Mouse (Mus musculus): ENCODE results near the gene Insl6.

Insl6 gene

GRCm38 (mm10) chr19:29354895-29355877 is 30.0 kb upstream of the Insl6 start:
- DNase-seq (ENCODE audit: low spot score in 2 of 2): peak; percentile 82 to 87

DNA sequence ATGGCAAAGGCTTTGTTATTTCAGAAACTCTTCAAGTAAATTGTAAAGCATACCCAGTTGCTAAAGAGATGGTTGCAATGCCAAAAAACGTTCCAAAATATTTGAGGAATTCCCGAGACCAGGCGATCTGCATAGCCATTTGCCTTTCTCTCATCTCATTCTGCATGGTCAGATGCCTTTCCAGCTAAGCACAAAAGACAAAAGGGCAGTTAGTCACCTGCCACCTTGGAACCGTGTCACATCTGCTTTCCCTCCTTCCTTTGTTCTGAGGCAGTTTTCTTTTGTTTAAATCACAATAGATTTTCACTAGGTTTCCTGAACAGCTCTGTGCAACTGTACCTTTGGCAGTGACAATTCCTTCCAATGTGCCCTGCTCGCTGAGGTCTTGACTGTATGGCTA is 25.8 kb upstream of the Insl6 start:
- DNase-seq (ENCODE audit: low spot score in 2 of 2): no peak

- no peak for DNase-seq (ENCODE audit: low spot score in 2 of 2)
Measured at GRCm38 (mm10) chr19:29345636-29346035, 20.5 kb upstream of the Insl6 start.

DNA sequence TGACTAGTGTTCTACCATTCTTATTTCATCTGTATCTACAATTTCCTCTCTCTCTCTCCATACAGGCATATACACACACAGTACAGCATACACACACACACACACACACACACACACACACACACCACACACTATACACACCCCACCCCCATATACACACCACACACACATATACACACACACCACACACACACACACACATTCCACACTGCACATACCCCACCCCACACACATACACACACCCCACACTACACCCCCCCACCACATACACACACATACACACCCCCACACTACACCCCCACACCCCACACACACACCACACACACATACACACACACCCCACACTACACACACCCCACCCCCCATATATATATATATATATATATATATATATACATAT is 19.7 kb upstream of the Insl6 start:
- DNase-seq (ENCODE audit: low spot score in 2 of 2): no peak

GRCm38 (mm10) chr19:29342281-29342680 is 17.1 kb upstream of the Insl6 start:
- DNase-seq (ENCODE audit: low spot score in 2 of 2): no peak

GRCm38 (mm10) chr19:29341029-29341428 is 15.9 kb upstream of the Insl6 start:
- DNase-seq (ENCODE audit: low spot score in 2 of 2): no peak

DNA sequence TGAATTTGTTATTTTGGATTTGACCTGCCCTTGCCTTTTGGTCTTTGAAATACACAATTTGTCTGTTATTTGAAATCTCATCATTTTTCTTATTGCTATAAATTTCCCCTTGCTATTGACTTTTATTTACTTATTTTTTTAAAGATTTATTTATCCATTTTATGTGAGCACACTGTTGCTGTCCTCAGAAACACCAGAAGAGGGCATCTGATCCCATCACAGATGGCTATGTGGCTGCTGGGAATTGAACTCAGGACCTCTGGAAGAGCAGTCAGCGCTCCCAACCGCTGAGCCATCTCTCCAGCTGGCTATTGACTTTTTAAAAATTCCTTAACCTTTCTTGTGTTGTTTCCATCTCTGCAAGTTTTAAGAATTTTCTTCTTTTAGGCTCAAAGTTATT is 11.5 kb upstream of the Insl6 start:
- no peak for DNase-seq (ENCODE audit: low spot score in 2 of 2)

DNA sequence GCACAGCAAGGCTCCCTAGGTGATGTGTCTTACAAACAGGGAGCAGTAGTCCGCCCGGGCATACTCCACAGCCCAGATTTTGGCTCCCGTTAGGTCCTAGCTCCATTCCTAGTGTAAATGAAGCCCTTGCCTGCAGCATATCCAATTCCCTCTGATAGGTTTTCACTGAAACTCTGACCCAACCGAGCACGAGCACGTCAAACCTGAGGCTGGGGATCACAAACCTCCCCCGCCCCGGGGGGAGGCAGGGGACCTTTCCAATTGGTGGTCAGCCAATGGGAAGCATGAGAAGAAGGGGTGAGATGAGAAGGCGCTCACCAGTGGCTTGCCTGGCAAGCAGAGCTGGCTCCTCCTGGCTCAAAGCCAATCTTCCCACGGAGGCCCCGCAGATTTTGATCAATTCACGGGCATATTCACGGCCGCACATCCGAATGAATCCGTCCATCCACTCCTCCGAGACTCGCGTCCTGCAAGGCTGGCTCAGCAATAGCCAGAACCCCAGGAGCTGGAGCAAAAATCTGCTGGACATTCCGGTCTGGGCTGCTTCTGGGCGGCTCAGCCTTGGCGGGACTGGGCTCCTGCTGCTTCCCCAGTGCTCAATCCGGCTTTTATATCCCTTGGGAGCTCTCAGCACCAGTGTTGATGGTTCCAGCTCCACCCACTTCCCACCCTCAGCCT is 9.1 kb upstream of the Insl6 start, which contains the start of gene Rln1:
TSS of gene Rln1 (minus strand) at position 603 of the 678 bp plus-strand sequence.
- no peak for DNase-seq (ENCODE audit: low spot score in 2 of 2)

GRCm38 (mm10) chr19:29326822-29327552 is 1.8 kb upstream of the Insl6 start:
- DNase-seq (ENCODE audit: low spot score in 2 of 2): no peak

GRCm38 (mm10) chr19:29326396-29326795 is 1.2 kb upstream of the Insl6 start:
- no peak for DNase-seq (ENCODE audit: low spot score in 2 of 2)

DNA sequence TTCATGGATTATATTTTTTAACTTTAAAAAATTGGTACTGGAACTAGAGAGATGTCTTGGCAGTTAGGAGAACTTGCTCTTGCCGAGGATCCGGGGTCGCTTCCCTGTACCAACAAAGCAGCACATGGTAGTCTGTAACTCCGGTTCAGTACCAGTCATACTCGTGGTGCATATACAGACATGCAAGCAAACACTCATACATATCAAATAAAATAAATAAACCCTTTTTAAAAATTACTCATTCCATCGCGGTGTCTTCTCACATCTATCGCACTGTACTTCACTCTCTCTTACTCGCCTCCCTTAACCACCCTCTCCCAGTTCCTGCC is 660 bp upstream of the Insl6 start:
- DNase-seq (ENCODE audit: low spot score in 2 of 2): no peak

- peak; percentile 11 to 16 for DNase-seq (ENCODE audit: low spot score in 2 of 2)
Measured at GRCm38 (mm10) chr19:29323416-29324049, 1.6 kb downstream of the Insl6 start.

- no peak for DNase-seq (ENCODE audit: low spot score in 2 of 2)
Measured at GRCm38 (mm10) chr19:29312661-29313060, 12.5 kb downstream of the Insl6 start.

DNA sequence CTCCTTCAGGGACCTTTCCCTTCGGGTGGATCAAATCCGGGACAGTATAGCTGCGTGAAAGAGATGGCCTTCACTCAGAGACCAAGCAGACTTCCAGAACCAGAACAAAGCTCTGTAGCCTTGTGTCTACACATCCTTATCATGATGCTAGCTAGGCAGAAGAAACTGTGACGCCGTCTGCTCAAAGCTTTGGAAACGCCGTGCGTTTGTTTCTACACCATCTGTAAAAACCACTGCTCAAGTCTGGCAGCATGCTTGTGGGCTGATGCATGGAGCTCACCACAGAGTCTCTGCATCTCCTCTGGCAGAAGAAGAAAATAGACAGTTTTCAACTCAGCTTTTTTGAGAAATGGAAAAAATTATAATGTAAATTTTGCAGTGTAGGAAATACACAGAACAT is 13.4 kb downstream of the Insl6 start:
- DNase-seq (ENCODE audit: low spot score in 2 of 2): no peak

- DNase-seq (ENCODE audit: low spot score in 2 of 2): no peak
Measured at GRCm38 (mm10) chr19:29308832-29309231, 16.3 kb downstream of the Insl6 start.

- no peak for DNase-seq (ENCODE audit: low spot score in 2 of 2)
Measured at GRCm38 (mm10) chr19:29302119-29302518, 23.0 kb downstream of the Insl6 start.

DNA sequence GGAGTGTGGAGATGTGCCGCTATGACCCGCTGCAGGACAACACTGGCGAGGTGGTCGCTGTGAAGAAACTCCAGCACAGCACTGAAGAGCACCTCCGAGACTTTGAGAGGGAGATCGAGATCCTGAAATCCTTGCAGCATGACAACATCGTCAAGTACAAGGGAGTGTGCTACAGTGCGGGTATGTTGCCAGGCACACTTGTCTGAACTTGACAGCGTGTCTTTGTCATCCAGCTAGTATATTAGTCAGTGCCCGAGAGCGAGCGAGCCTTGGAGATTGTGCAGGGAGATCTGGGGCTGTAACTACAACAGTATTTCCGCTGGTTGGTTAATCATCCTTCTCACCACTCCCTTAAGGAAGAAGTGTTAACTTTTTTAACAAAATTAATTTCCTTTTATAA is 24.2 kb downstream of the Insl6 start:
- no peak for DNase-seq (ENCODE audit: low spot score in 2 of 2)

GRCm38 (mm10) chr19:29297366-29297765 is 27.8 kb downstream of the Insl6 start:
- DNase-seq (ENCODE audit: low spot score in 2 of 2): no peak

- no peak for DNase-seq (ENCODE audit: low spot score in 2 of 2)
Measured at GRCm38 (mm10) chr19:29296166-29296565, 29.0 kb downstream of the Insl6 start.

GRCm38 (mm10) chr19:29294756-29295155 is 30.4 kb downstream of the Insl6 start:
- DNase-seq (ENCODE audit: low spot score in 2 of 2): no peak

DNA sequence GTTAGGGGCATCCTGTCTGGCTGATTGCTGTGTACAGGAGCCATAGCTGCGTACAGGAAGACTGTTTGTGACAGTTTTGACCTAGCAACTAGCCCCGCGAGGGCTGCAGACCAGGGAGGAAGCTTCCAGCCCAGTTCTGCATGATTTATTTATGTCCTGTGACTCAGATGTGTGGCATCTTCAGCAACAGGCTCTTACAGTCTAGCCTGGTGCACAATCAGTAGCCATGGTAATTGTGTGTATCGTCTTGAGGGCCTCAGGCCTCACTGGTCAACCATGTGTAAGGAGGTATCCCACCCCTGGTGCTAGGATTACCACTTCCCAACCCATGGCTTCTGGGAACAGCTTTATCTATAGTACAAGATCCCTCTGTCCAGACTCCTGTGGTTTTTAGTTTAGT is 32.6 kb downstream of the Insl6 start:
- no peak for DNase-seq (ENCODE audit: low spot score in 2 of 2)

- DNase-seq (ENCODE audit: low spot score in 2 of 2): no peak
Measured at GRCm38 (mm10) chr19:29291532-29291931, 33.6 kb downstream of the Insl6 start.
